Mouse (Mus musculus) C2C12 (cell line): Measurements from ENCODE around the gene Prkce.

Experiments used
- CTCF ChIP-seq: IDR thresholded peaks from one replicate; pipeline ENCODE4 v1.5.1; 2011; ENCODE audit not compliant: control insufficient read depth, insufficient read depth, insufficient read length
- MAX ChIP-seq: IDR thresholded peaks from one replicate; pipeline ENCODE4 v1.6.1; 2011; ENCODE audit warnings: mild to moderate bottlenecking, control low read depth

DNA sequence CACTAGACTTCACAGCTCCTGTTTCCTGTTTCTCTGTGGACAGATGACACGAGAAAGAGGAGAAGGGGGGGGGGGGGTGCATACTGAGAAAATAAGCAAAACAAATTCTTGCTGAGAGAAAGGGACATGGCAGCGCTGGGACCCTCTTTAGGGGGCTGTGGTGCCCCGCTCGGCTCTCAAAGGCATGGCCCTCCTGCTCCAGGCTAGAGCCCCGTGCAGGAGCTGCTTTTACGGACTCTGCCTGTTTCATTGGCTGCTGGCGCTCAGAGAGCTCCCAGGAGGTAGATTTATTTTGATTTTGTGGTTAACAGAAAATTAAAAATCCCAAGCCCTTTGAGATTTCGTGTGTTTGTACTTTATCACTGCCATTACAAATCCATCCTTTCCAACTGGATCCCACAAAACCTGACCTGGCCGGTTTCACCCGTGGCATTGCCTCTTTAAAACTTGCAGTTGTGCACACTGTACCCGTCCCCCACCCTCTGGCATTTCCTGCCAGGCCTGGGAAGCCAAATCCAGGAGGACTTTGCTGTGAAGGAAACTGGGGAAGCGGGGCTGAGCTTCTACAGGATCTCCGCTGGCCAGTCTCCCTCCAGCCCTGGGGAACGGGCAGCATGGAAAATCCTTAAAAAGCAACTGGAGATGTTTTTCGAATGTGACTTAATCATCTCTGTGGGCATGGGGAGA lies 331.9 kb downstream of the Prkce start:
- TF ChIP-seq CTCF: no peak
- no peak for TF ChIP-seq MAX
